Mouse (Mus musculus) fat pad, adult 2 months (tissue): Measurements from ENCODE around the gene Atp1a2.
"Not testable (repeated sequence)": the region's sequence is repeated elsewhere in the genome, so short reads cannot be mapped to it uniquely, and the experiment has no call there.

Experiments used
- DNase-seq: peaks from one replicate; pipeline ENCODE4 v3.0.0-alpha.2; 2011; ENCODE audit warnings: low read depth, low spot score; ENCODE audit errors: extremely low read depth

The Atp1a2 gene

GRCm38 (mm10) chr1:172277172-172277571, 20.7 kb downstream of the Atp1a2 start:
- DNase-seq = no peak

GRCm38 (mm10) chr1:172274547-172274946, 23.3 kb downstream of the Atp1a2 start:
- DNase-seq = no peak

- DNase-seq = no peak
These were observed 23.7 kb downstream of the Atp1a2 start for GRCm38 (mm10) chr1:172274116-172274515.

GRCm38 (mm10) chr1:172273386-172273785, 24.5 kb downstream of the Atp1a2 start:
- DNase-seq = no peak

- no peak for DNase-seq
These were observed 26.1 kb downstream of the Atp1a2 start for GRCm38 (mm10) chr1:172271765-172272164.

- no peak for DNase-seq
These were observed 26.7 kb downstream of the Atp1a2 start for GRCm38 (mm10) chr1:172271208-172271607.

- DNase-seq = no peak
These were observed 36.3 kb downstream of the Atp1a2 start, which contains the start of gene Igsf8 for GRCm38 (mm10) chr1:172261477-172262078. Gene Igsf8 (plus strand): TSS chr1:172261641.

GRCm38 (mm10) chr1:172258314-172258713, 39.5 kb downstream of the Atp1a2 start, which contains the start of gene Atp1a4:
Gene Atp1a4 (minus strand): TSS chr1:172258414.
- no peak for DNase-seq

- DNase-seq = no peak
These were observed 50.2 kb downstream of the Atp1a2 start for GRCm38 (mm10) chr1:172247679-172248078.

- no peak for DNase-seq
These were observed 50.6 kb downstream of the Atp1a2 start for GRCm38 (mm10) chr1:172247216-172247615.

GRCm38 (mm10) chr1:172244645-172245044, 53.2 kb downstream of the Atp1a2 start:
- DNase-seq = not testable (repeated sequence)

- no peak for DNase-seq
These were observed 54.2 kb downstream of the Atp1a2 start for GRCm38 (mm10) chr1:172243547-172244205.

- no peak for DNase-seq
These were observed 55.5 kb downstream of the Atp1a2 start for GRCm38 (mm10) chr1:172242401-172242800.

GRCm38 (mm10) chr1:172240945-172241708, 56.7 kb downstream of the Atp1a2 start:
- no peak for DNase-seq

- no peak for DNase-seq
These were observed 68.6 kb downstream of the Atp1a2 start for GRCm38 (mm10) chr1:172229215-172229614.

GRCm38 (mm10) chr1:172228209-172228608, 69.7 kb downstream of the Atp1a2 start:
- DNase-seq = no peak
